Mouse (Mus musculus) heart, embryonic 13.5 days (tissue): ENCODE data around the gene Tecta. TPM values are rescaled to one million over a fixed set of nuclear protein-coding genes. Genes with fewer than 3 reads are reported as not detected.

ENCODE experiments used
- ATAC-seq: fragments of 200-750 bp; cut with Nextera tagmentation; 2 replicates; pipeline ENCODE4 v1.8.0; 2017; ENCODE audit warnings: moderate TSS enrichment; ENCODE audit not compliant: insufficient number of reproducible peaks, low FRiP score, low TSS enrichment; ENCODE audit errors: extremely low read depth
- H3K27ac ChIP-seq: fragments of 300-500 bp; sonication (generic); replicated peaks from 2 replicates; pipeline ENCODE4 v1.5.1; 2015; ENCODE audit warnings: moderate library complexity, mild to moderate bottlenecking, inconsistent platforms
- H3K27me3 ChIP-seq: fragments of 300-500 bp; sonication (generic); replicated peaks from 2 replicates; pipeline ENCODE4 v1.6.1; 2015; ENCODE audit warnings: mild to moderate bottlenecking, inconsistent platforms
- H3K36me3 ChIP-seq: fragments of 300-500 bp; sonication (generic); 2 replicates; pipeline ENCODE4 v1.6.1; 2015; ENCODE audit warnings: mild to moderate bottlenecking, inconsistent platforms
- H3K4me1 ChIP-seq: fragments of 300-500 bp; sonication (generic); 2 replicates; pipeline ENCODE4 v1.6.1; 2015; ENCODE audit warnings: inconsistent platforms
- H3K4me2 ChIP-seq: fragments of 300-500 bp; sonication (generic); 2 replicates; pipeline ENCODE4 v1.6.1; 2015; ENCODE audit warnings: inconsistent platforms, mild to moderate bottlenecking, moderate library complexity
- H3K4me3 ChIP-seq: fragments of 300-500 bp; sonication (generic); 2 replicates; pipeline ENCODE4 v1.5.1; 2015; ENCODE audit warnings: moderate library complexity, mild to moderate bottlenecking, inconsistent platforms
- H3K9ac ChIP-seq: fragments of 300-500 bp; sonication (generic); 2 replicates; pipeline ENCODE4 v1.6.1; 2015; ENCODE audit warnings: inconsistent platforms, mild to moderate bottlenecking, moderate library complexity
- H3K9me3 ChIP-seq: fragments of 300-500 bp; sonication (generic); 2 replicates; pipeline ENCODE4 v1.6.1; 2016; ENCODE audit warnings: inconsistent platforms
- WGBS: fragments of 180-500 bp; shearing (Covaris S2); methylation state at CpG from one replicate; pipeline ENCODE4 v1.1.7; 2015; ENCODE audit warnings: mixed read lengths; 5-methylcytosine and 5-hydroxymethylcytosine counted together
- microRNA-seq: library from miRNA; unstranded; fragments of <30 nt; microRNA quantifications from one replicate; pipeline ENCODE4, GENCODE M21; 2016
- polyA plus RNA-seq: library from polyadenylated mRNA; unstranded; fragments of >200 nt; fragmentation: Nextera tagmentation; extraction: Ambion mirVana; gene quantifications from 2 replicates; pipeline ENCODE4 v1.2.1, GENCODE M21; 2015

Gene Tecta
- polyA plus RNA-seq, 1 experiment from 2014 or later = 0.51 TPM

GRCm38 (mm10) chr9:42293596-42293995 lies 106.1 kb downstream of the Tecta start:
- Histone ChIP-seq H3K9ac (no peak overlapping the region), H3K27ac (no peak overlapping the region), H3K36me3 (no peaks in the 10 kb centered on the region), H3K4me3 (no peak overlapping the region), H3K4me1 (no peaks in the 10 kb centered on the region), H3K9me3 (no peaks in the 10 kb centered on the region), H3K4me2 (no peak overlapping the region), H3K27me3 (no peaks in the 10 kb centered on the region)
- WGBS = 71% methylated on average over 3 of the region's 3 CpGs
- no peak for ATAC-seq

GRCm38 (mm10) chr9:42293051-42293450 lies 106.7 kb downstream of the Tecta start:
- no peak overlapping the region for H3K27ac ChIP-seq
- no peaks in the 10 kb centered on the region for H3K9me3 ChIP-seq
- H3K4me3 ChIP-seq = no peak overlapping the region
- no peaks in the 10 kb centered on the region for H3K4me1 ChIP-seq
- WGBS = 65% methylated on average over 7 of the region's 7 CpGs
- no peak overlapping the region for H3K9ac ChIP-seq
- H3K36me3 ChIP-seq = no peaks in the 10 kb centered on the region
- no peak for ATAC-seq
- no peaks in the 10 kb centered on the region for H3K27me3 ChIP-seq
- no peak overlapping the region for H3K4me2 ChIP-seq

GRCm38 (mm10) chr9:42279676-42280075 lies 120.1 kb downstream of the Tecta start:
- no peak overlapping the region for H3K4me3 ChIP-seq
- H3K9ac ChIP-seq = no peak overlapping the region
- H3K9me3 ChIP-seq = no peaks in the 10 kb centered on the region
- no peaks in the 10 kb centered on the region for H3K4me1 ChIP-seq
- H3K27me3 ChIP-seq = 0 out of 2 replicates have a peak, but pooled peaks cover 6% of the 10 kb centered on the region
- no peak for ATAC-seq
- 66% methylated on average over 4 of the region's 4 CpGs for WGBS
- no peaks in the 10 kb centered on the region for H3K36me3 ChIP-seq
- no peak overlapping the region for H3K4me2 ChIP-seq
- no peak overlapping the region for H3K27ac ChIP-seq

Small RNA genes lying within 50 kb of the gene (microRNA-seq; reads per million reads assigned to microRNA genes)
- not detected for gene Gm44311

Other genes starting within 250 kb of the Tecta start
- gene Sc5d, start 135.7 kb downstream of the Tecta start, polyA plus RNA-seq = 29.1 TPM in 2 replicates
- gene Tbcel, start 107.9 kb upstream of the Tecta start, polyA plus RNA-seq = 3.4 and 4.1 TPM in 2 replicates